Mouse (Mus musculus): ENCODE results near the gene Cd244a. TPM values are rescaled to one million over a fixed set of nuclear protein-coding genes. Genes with fewer than 3 reads are reported as not detected.

Cd244a gene
- polyA plus RNA-seq (2015; fragmentation: Nextera tagmentation; extraction: Ambion mirVana) = 8.0 and 8.9 TPM in 2 replicates

GRCm38 (mm10) chr1:171558898-171559297 lies at the start of gene Cd244a:
TSS of gene Cd244a (plus strand) at chr1:171559193.

GRCm38 (mm10) chr1:171535194-171535593 lies 23.8 kb upstream of the Cd244a start, which contains the start of gene Itln1:
TSS of gene Itln1 (minus strand) at chr1:171535294.

GRCm38 (mm10) chr1:171607176-171607575 lies 48.2 kb downstream of the Cd244a start, which contains the start of gene Ly9:
TSS of gene Ly9 (minus strand) at chr1:171607410.

GRCm38 (mm10) chr1:171652734-171653133 lies 93.7 kb downstream of the Cd244a start, which contains the start of gene Slamf7:
TSS of gene Slamf7 (minus strand) at chr1:171653035.

Other genes with a start within 250 kb of the Cd244a start
- gene Dedd, start 230.0 kb upstream of the Cd244a start, polyA plus RNA-seq (2015; fragmentation: Nextera tagmentation; extraction: Ambion mirVana) = 21.7 and 22.4 TPM in 2 replicates
- gene Nit1, start 213.5 kb upstream of the Cd244a start, polyA plus RNA-seq (2015; fragmentation: Nextera tagmentation; extraction: Ambion mirVana) = 17.3 and 21.0 TPM in 2 replicates
- gene Pfdn2, start 213.5 kb upstream of the Cd244a start, polyA plus RNA-seq (2015; fragmentation: Nextera tagmentation; extraction: Ambion mirVana) = 63.8 and 71.4 TPM in 2 replicates
- gene Klhdc9, start 198.4 kb upstream of the Cd244a start, polyA plus RNA-seq (2015; fragmentation: Nextera tagmentation; extraction: Ambion mirVana) = 0.49 and 0.56 TPM in 2 replicates
- 0.30 and 0.41 TPM in 2 replicates for gene Nectin4, start 189.1 kb upstream of the Cd244a start, polyA plus RNA-seq (2015; fragmentation: Nextera tagmentation; extraction: Ambion mirVana)
- 14.1 and 20.7 TPM in 2 replicates for gene Arhgap30, start 170.2 kb upstream of the Cd244a start, polyA plus RNA-seq (2015; fragmentation: Nextera tagmentation; extraction: Ambion mirVana)
- 36.7 and 42.8 TPM in 2 replicates for gene Usf1, start 147.9 kb upstream of the Cd244a start, polyA plus RNA-seq (2015; fragmentation: Nextera tagmentation; extraction: Ambion mirVana)
- 2.8 and 4.4 TPM in 2 replicates for gene Tstd1, start 140.3 kb upstream of the Cd244a start, polyA plus RNA-seq (2015; fragmentation: Nextera tagmentation; extraction: Ambion mirVana)
- 24.5 and 31.5 TPM in 2 replicates for gene F11r, start 121.7 kb upstream of the Cd244a start, polyA plus RNA-seq (2015; fragmentation: Nextera tagmentation; extraction: Ambion mirVana)
- 6.6 and 8.5 TPM in 2 replicates for gene Alyref2, start 55.7 kb upstream of the Cd244a start, polyA plus RNA-seq (2015; fragmentation: Nextera tagmentation; extraction: Ambion mirVana)
- gene Itln1, start 23.9 kb upstream of the Cd244a start, polyA plus RNA-seq (2015; fragmentation: Nextera tagmentation; extraction: Ambion mirVana) = not detected in 2 replicates
- gene Ly9, start 48.2 kb downstream of the Cd244a start, polyA plus RNA-seq (2015; fragmentation: Nextera tagmentation; extraction: Ambion mirVana) = 2.5 and 3.4 TPM in 2 replicates
- 4.1 and 6.0 TPM in 2 replicates for gene Slamf7, start 93.8 kb downstream of the Cd244a start, polyA plus RNA-seq (2015; fragmentation: Nextera tagmentation; extraction: Ambion mirVana)
- gene Cd48, start 122.8 kb downstream of the Cd244a start, polyA plus RNA-seq (2015; fragmentation: Nextera tagmentation; extraction: Ambion mirVana) = 28.5 and 35.8 TPM in 2 replicates
- 1.5 and 1.8 TPM in 2 replicates for gene Slamf1, start 207.9 kb downstream of the Cd244a start, polyA plus RNA-seq (2015; fragmentation: Nextera tagmentation; extraction: Ambion mirVana)